Mouse (Mus musculus): ENCODE data around the gene Atraid. TPM values are rescaled to one million over a fixed set of nuclear protein-coding genes. Genes with fewer than 3 reads are reported as not detected.

Gene Atraid
- polyA plus RNA-seq, 1 experiment from 2014 or later, result 163 TPM

- peak overlapping the region; percentile 47 for H3K9ac ChIP-seq (replicated peaks; ENCODE audit: low read length)
- H3K4me3 ChIP-seq (ENCODE audit: low read length), result peak overlapping the region; percentile 47
- no peaks in the 10 kb centered on the region for H3K9me3 ChIP-seq (ENCODE audit: low read length)
- peak overlapping the region; percentile 57 for H3K4me2 ChIP-seq (replicated peaks; ENCODE audit: low read depth, low read length)
- 1% methylated on average over 49 of the region's 54 CpGs for WGBS
- peaks cover 76% of the 10 kb centered on the region for H3K27me3 ChIP-seq (ENCODE audit: insufficient read depth, low read length)
- peaks cover 27% of the 10 kb centered on the region for H3K4me1 ChIP-seq (ENCODE audit: insufficient read depth, low read length)
- no peak overlapping the region for H3K27ac ChIP-seq (ENCODE audit: low read length)
- H3K36me3 ChIP-seq (ENCODE audit: insufficient read depth, low read length), result no peaks in the 10 kb centered on the region
- ATAC-seq (ENCODE audit: low FRiP score, low TSS enrichment), result peak; percentile 60; the same call in 1 of the 2 replicates
Measured at GRCm38 (mm10) chr5:31093151-31094041, 45.3 kb downstream of the Atraid start.

GRCm38 (mm10) chr5:31094100-31094798 is 46.1 kb downstream of the Atraid start:
- Histone ChIP-seq H3K4me3 (ENCODE audit: low read length) (peak overlapping the region; percentile 36), H3K4me2 (replicated peaks; ENCODE audit: low read depth, low read length) (peak overlapping the region; percentile 57), H3K36me3 (ENCODE audit: insufficient read depth, low read length) (no peaks in the 10 kb centered on the region), H3K9me3 (ENCODE audit: low read length) (no peaks in the 10 kb centered on the region), H3K27me3 (ENCODE audit: insufficient read depth, low read length) (peaks cover 84% of the 10 kb centered on the region), H3K9ac (replicated peaks; ENCODE audit: low read length) (no peak overlapping the region), H3K27ac (ENCODE audit: low read length) (no peak overlapping the region), H3K4me1 (ENCODE audit: insufficient read depth, low read length) (peaks cover 27% of the 10 kb centered on the region)
- no peak for ATAC-seq (ENCODE audit: low FRiP score, low TSS enrichment)
- 1% methylated on average over 29 of the region's 29 CpGs for WGBS

- Histone ChIP-seq H3K36me3 (ENCODE audit: insufficient read depth, low read length) (no peaks in the 10 kb centered on the region), H3K4me3 (ENCODE audit: low read length) (peak overlapping the region; percentile 36), H3K4me2 (replicated peaks; ENCODE audit: low read depth, low read length) (peak overlapping the region; percentile 57), H3K27me3 (ENCODE audit: insufficient read depth, low read length) (peaks cover 81% of the 10 kb centered on the region), H3K27ac (ENCODE audit: low read length) (no peak overlapping the region), H3K4me1 (ENCODE audit: insufficient read depth, low read length) (peaks cover 27% of the 10 kb centered on the region), H3K9ac (replicated peaks; ENCODE audit: low read length) (peak overlapping the region; percentile 12; the same call in 1 of the 2 replicates), H3K9me3 (ENCODE audit: low read length) (no peaks in the 10 kb centered on the region)
- under 1% methylated on average over 59 of the region's 59 CpGs for WGBS
- peak; percentile 24; the same call in 1 of the 2 replicates for ATAC-seq (ENCODE audit: low FRiP score, low TSS enrichment)
Measured at GRCm38 (mm10) chr5:31094799-31095691, 46.9 kb downstream of the Atraid start.

GRCm38 (mm10) chr5:31095711-31096480 is 47.8 kb downstream of the Atraid start:
- WGBS, result 18% methylated on average over 11 of the region's 11 CpGs
- H3K9me3 ChIP-seq (ENCODE audit: low read length), result no peaks in the 10 kb centered on the region
- peak overlapping the region; percentile 57 for H3K4me2 ChIP-seq (replicated peaks; ENCODE audit: low read depth, low read length)
- H3K27ac ChIP-seq (ENCODE audit: low read length), result no peak overlapping the region
- no peaks in the 10 kb centered on the region for H3K36me3 ChIP-seq (ENCODE audit: insufficient read depth, low read length)
- ATAC-seq (ENCODE audit: low FRiP score, low TSS enrichment), result no peak
- H3K4me3 ChIP-seq (ENCODE audit: low read length), result peak overlapping the region; percentile 36
- peaks cover 27% of the 10 kb centered on the region for H3K4me1 ChIP-seq (ENCODE audit: insufficient read depth, low read length)
- peaks cover 77% of the 10 kb centered on the region for H3K27me3 ChIP-seq (ENCODE audit: insufficient read depth, low read length)
- no peak overlapping the region for H3K9ac ChIP-seq (replicated peaks; ENCODE audit: low read length)

Other genes with a start within 250 kb of the Atraid start
- gene Mapre3, start 233.7 kb upstream of the Atraid start, polyA plus RNA-seq (2015; fragmentation: Nextera tagmentation; extraction: Ambion mirVana), result 22.1 and 22.7 TPM in 2 replicates
- 96.8 and 98.3 TPM in 2 replicates for gene Tmem214, start 180.3 kb upstream of the Atraid start, polyA plus RNA-seq (2015; fragmentation: Nextera tagmentation; extraction: Ambion mirVana)
- 23.9 and 27.1 TPM in 2 replicates for gene Agbl5, start 159.6 kb upstream of the Atraid start, polyA plus RNA-seq (2015; fragmentation: Nextera tagmentation; extraction: Ambion mirVana)
- 457 and 467 TPM in 2 replicates for gene Ost4, start 140.5 kb upstream of the Atraid start, polyA plus RNA-seq (2015; fragmentation: Nextera tagmentation; extraction: Ambion mirVana)
- gene Emilin1, start 134.9 kb upstream of the Atraid start, polyA plus RNA-seq (2015; fragmentation: Nextera tagmentation; extraction: Ambion mirVana), result 335 and 366 TPM in 2 replicates
- gene Khk, start 126.9 kb upstream of the Atraid start, polyA plus RNA-seq (2015; fragmentation: Nextera tagmentation; extraction: Ambion mirVana), result 38.8 and 41.4 TPM in 2 replicates
- 17.9 and 20.3 TPM in 2 replicates for gene Cgref1, start 102.7 kb upstream of the Atraid start, polyA plus RNA-seq (2015; fragmentation: Nextera tagmentation; extraction: Ambion mirVana)
- gene Preb, start 88.0 kb upstream of the Atraid start, polyA plus RNA-seq (2015; fragmentation: Nextera tagmentation; extraction: Ambion mirVana), result 172 TPM in 2 replicates
- gene Tcf23, start 79.7 kb upstream of the Atraid start, polyA plus RNA-seq (2015; fragmentation: Nextera tagmentation; extraction: Ambion mirVana), result 1.9 and 2.2 TPM in 2 replicates
- 14.6 and 14.7 TPM in 2 replicates for gene Slc5a6, start 612 bp downstream of the Atraid start, polyA plus RNA-seq (2015; fragmentation: Nextera tagmentation; extraction: Ambion mirVana)
- 36.0 and 38.7 TPM in 2 replicates for gene Cad, start 6.5 kb downstream of the Atraid start, polyA plus RNA-seq (2015; fragmentation: Nextera tagmentation; extraction: Ambion mirVana)
- gene Dnajc5g, start 58.0 kb downstream of the Atraid start, polyA plus RNA-seq (2015; fragmentation: Nextera tagmentation; extraction: Ambion mirVana), result not detected in 2 replicates
- 3.4 and 4.5 TPM in 2 replicates for gene Slc30a3, start 59.9 kb downstream of the Atraid start, polyA plus RNA-seq (2015; fragmentation: Nextera tagmentation; extraction: Ambion mirVana)
- 0.19 and 0.28 TPM in 2 replicates for gene Trim54, start 68.4 kb downstream of the Atraid start, polyA plus RNA-seq (2015; fragmentation: Nextera tagmentation; extraction: Ambion mirVana)
- not detected in 2 replicates for gene Ucn, start 90.5 kb downstream of the Atraid start, polyA plus RNA-seq (2015; fragmentation: Nextera tagmentation; extraction: Ambion mirVana)
- 79.0 and 79.3 TPM in 2 replicates for gene Mpv17, start 105.9 kb downstream of the Atraid start, polyA plus RNA-seq (2015; fragmentation: Nextera tagmentation; extraction: Ambion mirVana)
- 1.9 and 2.1 TPM in 2 replicates for gene Gm29609, start 131.6 kb downstream of the Atraid start, polyA plus RNA-seq (2015; fragmentation: Nextera tagmentation; extraction: Ambion mirVana)
- gene Gtf3c2, start 131.8 kb downstream of the Atraid start, polyA plus RNA-seq (2015; fragmentation: Nextera tagmentation; extraction: Ambion mirVana), result 82.8 and 99.0 TPM in 2 replicates
- gene Snx17, start 144.9 kb downstream of the Atraid start, polyA plus RNA-seq (2015; fragmentation: Nextera tagmentation; extraction: Ambion mirVana), result 151 and 165 TPM in 2 replicates
- gene Eif2b4, start 145.1 kb downstream of the Atraid start, polyA plus RNA-seq (2015; fragmentation: Nextera tagmentation; extraction: Ambion mirVana), result 76.1 and 81.5 TPM in 2 replicates
- 9.9 and 10.9 TPM in 2 replicates for gene Zfp513, start 154.0 kb downstream of the Atraid start, polyA plus RNA-seq (2015; fragmentation: Nextera tagmentation; extraction: Ambion mirVana)
- gene Ppm1g, start 172.4 kb downstream of the Atraid start, polyA plus RNA-seq (2015; fragmentation: Nextera tagmentation; extraction: Ambion mirVana), result 138 and 139 TPM in 2 replicates
- 179 and 182 TPM in 2 replicates for gene Nrbp1, start 192.6 kb downstream of the Atraid start, polyA plus RNA-seq (2015; fragmentation: Nextera tagmentation; extraction: Ambion mirVana)
- 0.52 TPM in 1 of 2 replicates, not detected in the other for gene Gm9970, start 192.9 kb downstream of the Atraid start, polyA plus RNA-seq (2015; fragmentation: Nextera tagmentation; extraction: Ambion mirVana)
- 22.9 and 26.8 TPM in 2 replicates for gene Krtcap3, start 203.4 kb downstream of the Atraid start, polyA plus RNA-seq (2015; fragmentation: Nextera tagmentation; extraction: Ambion mirVana)
- 39.7 and 40.6 TPM in 2 replicates for gene Ift172, start 242.8 kb downstream of the Atraid start, polyA plus RNA-seq (2015; fragmentation: Nextera tagmentation; extraction: Ambion mirVana)
- 42.5 and 46.1 TPM in 2 replicates for gene Fndc4, start 247.8 kb downstream of the Atraid start, polyA plus RNA-seq (2015; fragmentation: Nextera tagmentation; extraction: Ambion mirVana)
- 0.24 and 0.45 TPM in 2 replicates for gene Gckr, start 249.1 kb downstream of the Atraid start, polyA plus RNA-seq (2015; fragmentation: Nextera tagmentation; extraction: Ambion mirVana)

All from kidney, embryonic 16.5 days (tissue).